Mouse (Mus musculus) stomach, embryonic 14.5 days (tissue): Measurements from ENCODE around the gene Bloc1s1. TPM values are rescaled to one million over a fixed set of nuclear protein-coding genes. Genes with fewer than 3 reads are reported as not detected.

ENCODE experiments used
- ATAC-seq: fragments of 200-750 bp; cut with Nextera tagmentation; 2 replicates; pipeline ENCODE4 v1.8.0; 2017; ENCODE audit warnings: low read depth, moderate TSS enrichment; ENCODE audit not compliant: insufficient number of reproducible peaks, insufficient read depth, low FRiP score
- H3K27ac ChIP-seq: fragments of 300-500 bp; sonication (generic); 2 replicates; pipeline ENCODE4 v1.5.1; 2014; ENCODE audit warnings: mild to moderate bottlenecking, low read length, moderate library complexity, mixed read lengths
- H3K27me3 ChIP-seq: fragments of 300-500 bp; sonication (generic); 2 replicates; pipeline ENCODE4 v1.6.1; 2014; ENCODE audit warnings: low read length, control low read depth, mixed read lengths; ENCODE audit not compliant: control insufficient read depth, insufficient read depth
- H3K36me3 ChIP-seq: fragments of 300-500 bp; sonication (generic); 2 replicates; pipeline ENCODE4 v1.6.1; 2014; ENCODE audit warnings: mild to moderate bottlenecking, control low read depth, low read length, moderate library complexity, mixed read lengths; ENCODE audit not compliant: control insufficient read depth, insufficient read depth
- H3K4me1 ChIP-seq: fragments of 300-500 bp; sonication (generic); 2 replicates; pipeline ENCODE4 v1.6.1; 2014; ENCODE audit warnings: low read length, control low read depth, mixed read lengths; ENCODE audit not compliant: control insufficient read depth, insufficient read depth
- H3K4me2 ChIP-seq: fragments of 300-500 bp; sonication (generic); replicated peaks from 2 replicates; pipeline ENCODE4 v1.6.1; 2014; ENCODE audit warnings: low read depth, low read length, control low read depth
- H3K4me3 ChIP-seq: fragments of 300-500 bp; sonication (generic); 2 replicates; pipeline ENCODE4 v1.5.1; 2014; ENCODE audit warnings: low read depth, low read length, control low read depth
- H3K9ac ChIP-seq: fragments of 300-500 bp; sonication (generic); replicated peaks from 2 replicates; pipeline ENCODE4 v1.6.1; 2014; ENCODE audit warnings: low read depth, mild to moderate bottlenecking, control low read depth, low read length, moderate library complexity, mixed read lengths
- H3K9me3 ChIP-seq: fragments of 300-500 bp; sonication (generic); 2 replicates; pipeline ENCODE4 v1.6.1; 2016; ENCODE audit warnings: low read depth, low read length, control low read depth; ENCODE audit not compliant: control insufficient read depth
- WGBS: fragments of 180-500 bp; shearing (Covaris S2); extraction: QIAGEN DNeasy Blood & Tissue Kit; methylation state at CpG from one replicate; pipeline ENCODE4 v1.1.7; 2014; 5-methylcytosine and 5-hydroxymethylcytosine counted together
- polyA plus RNA-seq: library from polyadenylated mRNA; unstranded; fragments of >200 nt; fragmentation: Nextera tagmentation; extraction: Ambion mirVana; gene quantifications from 2 replicates; pipeline ENCODE4 v1.2.1, GENCODE M21; 2014

Bloc1s1 gene
- polyA plus RNA-seq, 1 experiment from 2014 or later = 236 TPM

- H3K4me3 ChIP-seq = no peak overlapping the region
- WGBS = 66% methylated on average over 10 of the region's 10 CpGs
- ATAC-seq = no peak
Measured at GRCm38 (mm10) chr10:128958340-128958739, 34.5 kb upstream of the Bloc1s1 start.

GRCm38 (mm10) chr10:128950208-128950887 is 26.5 kb upstream of the Bloc1s1 start:
- WGBS = 55% methylated on average over 16 of the region's 16 CpGs
- H3K9ac ChIP-seq = no peak overlapping the region
- 0 out of 2 replicates have a peak, but pooled peaks cover 2% of the 10 kb centered on the region for H3K9me3 ChIP-seq
- no peak for ATAC-seq
- H3K4me2 ChIP-seq = no peak overlapping the region
- no peaks in the 10 kb centered on the region for H3K27me3 ChIP-seq
- no peaks in the 10 kb centered on the region for H3K36me3 ChIP-seq
- no peak overlapping the region for H3K27ac ChIP-seq
- no peak overlapping the region for H3K4me3 ChIP-seq
- no peaks in the 10 kb centered on the region for H3K4me1 ChIP-seq

More at GRCm38 (mm10) chr10:128958340-128958739, 34.5 kb upstream of the Bloc1s1 start:
- no peaks in the 10 kb centered on the region for H3K27me3 ChIP-seq
- no peak overlapping the region for H3K9ac ChIP-seq
- no peaks in the 10 kb centered on the region for H3K9me3 ChIP-seq
- H3K36me3 ChIP-seq = no peaks in the 10 kb centered on the region
- H3K4me2 ChIP-seq = no peak overlapping the region
- no peaks in the 10 kb centered on the region for H3K4me1 ChIP-seq
- H3K27ac ChIP-seq = no peak overlapping the region

- no peak for ATAC-seq
- WGBS = 87% methylated on average over 4 of the region's 4 CpGs
- H3K4me2 ChIP-seq = no peak overlapping the region
- H3K4me3 ChIP-seq = no peak overlapping the region
- H3K9ac ChIP-seq = no peak overlapping the region
- H3K27me3 ChIP-seq = no peaks in the 10 kb centered on the region
- H3K27ac ChIP-seq = no peak overlapping the region
- H3K9me3 ChIP-seq = 0 out of 2 replicates have a peak, but pooled peaks cover 2% of the 10 kb centered on the region
- H3K36me3 ChIP-seq = no peaks in the 10 kb centered on the region
- no peaks in the 10 kb centered on the region for H3K4me1 ChIP-seq
Measured at GRCm38 (mm10) chr10:128947496-128947895, 23.7 kb upstream of the Bloc1s1 start.

- Histone ChIP-seq H3K9me3 (0 out of 2 replicates have a peak, but pooled peaks cover 2% of the 10 kb centered on the region), H3K4me3 (no peak overlapping the region), H3K36me3 (no peaks in the 10 kb centered on the region), H3K27me3 (no peaks in the 10 kb centered on the region), H3K9ac (no peak overlapping the region), H3K4me1 (no peaks in the 10 kb centered on the region), H3K4me2 (no peak overlapping the region), H3K27ac (no peak overlapping the region)
- 19% methylated on average over 3 of the region's 3 CpGs for WGBS
- no peak for ATAC-seq
Measured at GRCm38 (mm10) chr10:128945675-128946074, 21.8 kb upstream of the Bloc1s1 start.

- no peaks in the 10 kb centered on the region for H3K36me3 ChIP-seq
- H3K4me1 ChIP-seq = no peaks in the 10 kb centered on the region
- no peak for ATAC-seq
- H3K27ac ChIP-seq = no peak overlapping the region
- WGBS = 79% methylated on average over 10 of the region's 10 CpGs
- no peak overlapping the region for H3K4me3 ChIP-seq
- no peaks in the 10 kb centered on the region for H3K9me3 ChIP-seq
- H3K9ac ChIP-seq = no peak overlapping the region
- 0 out of 2 replicates have a peak, but pooled peaks cover 3% of the 10 kb centered on the region for H3K27me3 ChIP-seq
- H3K4me2 ChIP-seq = no peak overlapping the region
Measured at GRCm38 (mm10) chr10:128940475-128941061, 16.7 kb upstream of the Bloc1s1 start.

GRCm38 (mm10) chr10:128938974-128939373 is 15.1 kb upstream of the Bloc1s1 start:
- Histone ChIP-seq H3K4me2 (no peak overlapping the region), H3K9me3 (no peaks in the 10 kb centered on the region), H3K36me3 (no peaks in the 10 kb centered on the region), H3K4me3 (no peak overlapping the region), H3K9ac (no peak overlapping the region), H3K27me3 (peaks cover 14% of the 10 kb centered on the region), H3K4me1 (no peaks in the 10 kb centered on the region), H3K27ac (no peak overlapping the region)
- 40% methylated on average over 5 of the region's 5 CpGs for WGBS
- no peak for ATAC-seq

- H3K4me3 ChIP-seq = no peak overlapping the region
- H3K4me1 ChIP-seq = no peaks in the 10 kb centered on the region
- ATAC-seq = no peak
- H3K9me3 ChIP-seq = no peaks in the 10 kb centered on the region
- peaks cover 17% of the 10 kb centered on the region for H3K27me3 ChIP-seq
- no peaks in the 10 kb centered on the region for H3K36me3 ChIP-seq
- WGBS = 82% methylated on average over 9 of the region's 9 CpGs
- no peak overlapping the region for H3K9ac ChIP-seq
- H3K4me2 ChIP-seq = no peak overlapping the region
- no peak overlapping the region for H3K27ac ChIP-seq
Measured at GRCm38 (mm10) chr10:128938457-128938856, 14.6 kb upstream of the Bloc1s1 start.

GRCm38 (mm10) chr10:128937756-128938390 is 14.0 kb upstream of the Bloc1s1 start:
- Histone ChIP-seq H3K9ac (no peak overlapping the region), H3K4me2 (no peak overlapping the region), H3K4me1 (no peaks in the 10 kb centered on the region), H3K27ac (no peak overlapping the region), H3K4me3 (no peak overlapping the region), H3K9me3 (no peaks in the 10 kb centered on the region), H3K27me3 (peaks cover 22% of the 10 kb centered on the region), H3K36me3 (no peaks in the 10 kb centered on the region)
- ATAC-seq = no peak
- WGBS = 72% methylated on average over 12 of the region's 12 CpGs
